Mouse (Mus musculus) forebrain, embryonic 11.5 days (tissue): Measurements from ENCODE around the gene Slc16a5. TPM values are rescaled to one million over a fixed set of nuclear protein-coding genes. Genes with fewer than 3 reads are reported as not detected.
A peak's percentile ranks its signal among the peaks of the same experiment; 100 is the strongest.
"Not testable (repeated sequence)": the region's sequence is repeated elsewhere in the genome, so short reads cannot be mapped to it uniquely, and the experiment has no call there.

Source experiments
- ATAC-seq: fragments of 200-750 bp; cut with Nextera tagmentation; replicated peaks from 2 replicates; pipeline ENCODE4 v1.8.0; 2017; ENCODE audit warnings: moderate TSS enrichment; ENCODE audit not compliant: low FRiP score
- DNase-seq: peaks from one replicate; pipeline ENCODE4 v3.0.0-alpha.2; 2017; ENCODE audit warnings: low spot score
- H3K27ac ChIP-seq: fragments of 300-500 bp; sonication (generic); 2 replicates; pipeline ENCODE4 v1.5.1; 2014; ENCODE audit warnings: low read depth, low read length
- H3K27me3 ChIP-seq: fragments of 300-500 bp; sonication (generic); 2 replicates; pipeline ENCODE4 v1.6.1; 2014; ENCODE audit warnings: mild to moderate bottlenecking, low read length, mixed read lengths; ENCODE audit not compliant: control insufficient read depth, insufficient read depth
- H3K36me3 ChIP-seq: fragments of 300-500 bp; sonication (generic); 2 replicates; pipeline ENCODE4 v1.6.1; 2014; ENCODE audit warnings: mild to moderate bottlenecking, low read length, moderate library complexity, mixed read lengths; ENCODE audit not compliant: control insufficient read depth, insufficient read depth
- H3K4me1 ChIP-seq: fragments of 300-500 bp; sonication (generic); replicated peaks from 2 replicates; pipeline ENCODE4 v1.6.1; 2014; ENCODE audit warnings: low read length, mixed read lengths; ENCODE audit not compliant: control insufficient read depth, insufficient read depth
- H3K4me2 ChIP-seq: fragments of 300-500 bp; sonication (generic); 2 replicates; pipeline ENCODE4 v1.6.1; 2014; ENCODE audit warnings: low read depth, mild to moderate bottlenecking, low read length, moderate library complexity, mixed read lengths; ENCODE audit not compliant: severe bottlenecking
- H3K4me3 ChIP-seq: fragments of 300-500 bp; sonication (generic); 2 replicates; pipeline ENCODE4 v1.5.1; 2014; ENCODE audit warnings: low read depth, low read length
- H3K9ac ChIP-seq: fragments of 300-500 bp; sonication (generic); 2 replicates; pipeline ENCODE4 v1.6.1; 2014; ENCODE audit warnings: low read length
- H3K9me3 ChIP-seq: fragments of 300-500 bp; sonication (generic); 2 replicates; pipeline ENCODE4 v1.6.1; 2016; ENCODE audit warnings: low read length, mixed read lengths; ENCODE audit not compliant: control insufficient read depth
- WGBS: fragments of 180-500 bp; shearing (Covaris S2); extraction: QIAGEN DNeasy Blood & Tissue Kit; methylation state at CpG from one replicate; pipeline ENCODE4 v1.1.7; 2014; 5-methylcytosine and 5-hydroxymethylcytosine counted together
- polyA plus RNA-seq: library from polyadenylated mRNA; unstranded; fragments of >200 nt; fragmentation: Nextera tagmentation; extraction: Ambion mirVana; gene quantifications from 2 replicates; pipeline ENCODE4 v1.2.1, GENCODE M21; 2014

The Slc16a5 gene
- polyA plus RNA-seq, 1 experiment from 2014 or later: 0.16 TPM

DNA sequence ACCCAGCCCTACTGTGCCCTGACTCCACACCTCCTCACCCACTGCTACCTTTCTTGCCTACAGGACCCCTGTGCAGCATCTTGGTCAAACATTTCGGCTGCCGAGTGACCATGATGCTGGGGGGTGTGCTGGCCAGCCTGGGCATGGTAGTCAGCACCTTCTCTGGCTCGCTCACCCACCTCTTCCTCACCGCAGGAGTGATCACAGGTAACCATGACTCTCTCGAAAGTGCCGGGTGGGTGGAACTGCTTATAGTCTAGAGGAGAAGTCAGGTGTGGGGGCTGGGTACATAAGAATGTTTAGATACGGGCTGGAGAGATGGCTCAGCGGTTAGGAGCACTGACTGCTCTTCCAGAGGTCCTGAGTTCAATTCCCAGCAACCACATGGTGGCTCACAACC, 2.6 kb downstream of the Slc16a5 start:
- Histone ChIP-seq H3K4me3 (no peak overlapping the region), H3K4me1 (no peaks in the 10 kb centered on the region), H3K27me3 (no peaks in the 10 kb centered on the region), H3K9me3 (no peaks in the 10 kb centered on the region), H3K27ac (no peak overlapping the region), H3K9ac (no peak overlapping the region), H3K36me3 (no peaks in the 10 kb centered on the region), H3K4me2 (no peak overlapping the region)
- DNase-seq (no peak), ATAC-seq (no peak)
- WGBS: 90% methylated on average over 8 of the region's 8 CpGs

DNA sequence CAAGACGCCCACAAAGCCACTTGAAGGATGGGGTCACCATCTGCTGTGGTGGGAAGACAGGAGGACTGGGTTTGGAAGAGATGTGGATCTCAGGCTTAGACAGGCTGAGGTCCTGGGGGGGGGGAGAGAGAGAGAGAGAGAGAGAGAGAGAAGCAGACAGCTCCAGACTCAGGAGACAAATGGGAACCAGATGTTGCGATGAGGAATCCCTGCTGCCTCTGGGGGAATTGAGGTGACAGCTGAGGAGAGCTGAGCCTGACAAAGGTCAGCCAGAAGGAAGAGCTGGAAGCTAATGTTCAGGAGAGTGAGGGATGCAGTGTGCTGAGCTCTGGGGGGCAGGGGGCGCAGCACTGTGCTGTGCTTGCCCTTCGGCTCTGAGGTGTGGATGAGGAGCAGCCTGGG, 4.9 kb downstream of the Slc16a5 start:
- no peak overlapping the region for H3K27ac ChIP-seq
- no peak overlapping the region for H3K4me3 ChIP-seq
- WGBS: 58% methylated on average over 4 of the region's 4 CpGs
- H3K9ac ChIP-seq: no peak overlapping the region
- no peaks in the 10 kb centered on the region for H3K36me3 ChIP-seq
- no peak for ATAC-seq
- DNase-seq: no peak
- no peaks in the 10 kb centered on the region for H3K9me3 ChIP-seq
- no peak overlapping the region for H3K4me2 ChIP-seq
- no peaks in the 10 kb centered on the region for H3K4me1 ChIP-seq
- H3K27me3 ChIP-seq: no peaks in the 10 kb centered on the region

DNA sequence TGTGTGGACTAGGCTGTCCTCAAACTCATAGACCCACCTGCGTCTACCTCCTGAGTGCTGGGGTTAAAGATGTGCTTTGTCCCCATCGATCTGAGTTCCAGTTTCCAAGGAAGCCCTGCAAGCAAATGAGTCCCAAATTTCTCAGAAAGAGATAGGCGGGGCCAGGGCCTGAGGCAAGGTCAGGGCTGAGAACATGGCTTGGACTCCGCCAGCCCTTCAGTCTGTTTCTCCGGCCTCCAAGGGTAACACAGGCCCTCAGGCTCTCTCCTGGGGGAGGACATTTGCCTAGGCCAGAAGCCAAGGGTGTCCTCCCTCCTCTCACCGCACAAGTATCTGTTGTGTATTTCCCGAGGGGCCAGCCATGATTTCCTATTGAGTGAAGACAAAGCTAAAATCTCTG, 9.9 kb downstream of the Slc16a5 start:
- no peak for ATAC-seq
- H3K4me3 ChIP-seq: no peak overlapping the region
- no peak overlapping the region for H3K4me2 ChIP-seq
- H3K9ac ChIP-seq: no peak overlapping the region
- no peaks in the 10 kb centered on the region for H3K36me3 ChIP-seq
- H3K27me3 ChIP-seq: no peaks in the 10 kb centered on the region
- DNase-seq: no peak
- peaks cover 6% of the 10 kb centered on the region; the same call in 1 of the 2 replicates for H3K4me1 ChIP-seq
- no peak overlapping the region for H3K27ac ChIP-seq
- H3K9me3 ChIP-seq: no peaks in the 10 kb centered on the region
- WGBS: 89% methylated on average over 7 of the region's 7 CpGs

DNA sequence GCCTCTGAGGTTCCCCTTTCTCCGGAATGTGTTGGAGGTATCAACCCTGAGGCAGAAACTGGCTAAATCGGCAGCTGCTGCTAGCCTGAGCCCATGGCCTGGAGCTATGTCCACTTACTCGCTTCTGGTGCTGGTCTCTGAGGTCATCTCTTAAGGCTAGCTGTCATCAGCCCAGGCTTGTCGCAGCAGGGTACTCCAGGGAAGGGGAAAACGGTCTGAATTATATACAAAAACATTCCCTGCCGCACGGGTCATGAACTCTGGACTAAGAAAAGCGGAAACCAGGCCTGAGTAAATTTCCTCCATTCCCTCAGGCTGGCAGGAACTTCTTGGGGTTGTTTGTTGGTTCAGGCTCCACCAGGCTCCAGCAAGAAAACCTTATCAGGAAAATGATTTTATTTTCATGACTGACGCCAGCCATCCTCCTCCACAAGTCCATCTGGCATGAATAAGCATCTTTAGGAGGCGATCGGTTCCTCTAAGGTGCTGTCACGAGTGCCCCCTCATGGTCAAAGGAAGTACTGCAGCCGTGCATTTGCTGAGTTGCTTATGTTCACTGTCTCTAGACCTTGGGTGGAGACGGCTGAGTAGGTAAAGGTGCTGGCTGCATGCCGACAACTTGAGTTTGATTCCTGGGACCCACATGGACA, 11.5 kb downstream of the Slc16a5 start:
- DNase-seq (peak; percentile 97), ATAC-seq (no peak; the same call in 1 of the 2 replicates)
- H3K27me3 ChIP-seq: no peaks in the 10 kb centered on the region
- peaks cover 6% of the 10 kb centered on the region; the same call in 1 of the 2 replicates for H3K4me1 ChIP-seq
- H3K9me3 ChIP-seq: no peaks in the 10 kb centered on the region
- H3K27ac ChIP-seq: no peak overlapping the region
- no peak overlapping the region for H3K9ac ChIP-seq
- no peaks in the 10 kb centered on the region for H3K36me3 ChIP-seq
- H3K4me3 ChIP-seq: no peak overlapping the region
- no peak overlapping the region for H3K4me2 ChIP-seq
- 24% methylated on average over 15 of the region's 15 CpGs for WGBS

DNA sequence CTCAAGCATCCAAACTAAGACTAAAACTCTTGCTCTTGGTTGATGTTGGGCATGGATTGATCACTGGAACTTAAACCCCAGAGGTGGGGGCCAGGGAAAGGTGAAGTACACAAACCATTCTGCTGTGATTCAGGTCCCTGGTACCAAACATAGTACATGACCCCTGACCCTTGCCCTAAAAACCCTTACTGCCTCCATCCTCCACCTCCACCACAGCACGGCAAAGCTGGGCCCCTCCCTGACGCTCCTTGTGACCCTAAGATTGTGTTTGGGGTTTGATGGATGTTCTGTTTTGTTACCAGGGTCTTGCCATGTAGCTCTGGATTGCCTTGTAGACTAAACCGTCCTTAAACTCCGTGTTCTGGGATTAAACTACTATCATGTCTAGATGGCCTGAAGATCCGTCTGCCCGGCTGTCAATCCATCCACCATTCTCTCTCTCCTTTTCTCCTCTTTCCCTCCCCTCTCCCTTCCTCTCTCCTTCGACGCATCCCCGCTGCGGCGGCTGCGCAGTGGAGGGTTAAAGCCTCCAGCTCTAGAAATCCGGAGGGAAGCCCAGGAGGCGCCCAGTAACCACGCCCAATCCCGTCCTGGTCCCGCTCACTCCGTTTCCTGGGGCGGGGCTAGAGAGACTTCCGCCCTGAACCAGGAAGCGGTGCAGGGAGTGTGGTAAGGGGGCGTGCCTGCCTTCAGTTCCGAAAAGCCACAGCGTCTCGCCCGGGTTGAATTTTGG, 12.9 kb downstream of the Slc16a5 start, which contains the start of gene Armc7:
Gene Armc7, plus strand, starts transcription at position 643 of the 733 bp plus-strand sequence.
- Histone ChIP-seq H3K27me3 (no peaks in the 10 kb centered on the region), H3K4me1 (peaks cover 6% of the 10 kb centered on the region; the same call in 1 of the 2 replicates), H3K36me3 (no peaks in the 10 kb centered on the region), H3K27ac (peak within 1 kb of the TSS; percentile 73; the same call in 1 of the 2 replicates), H3K9ac (peak within 1 kb of the TSS; percentile 73), H3K4me3 (peak within 1 kb of the TSS; percentile 58), H3K4me2 (peak within 1 kb of the TSS; percentile 82), H3K9me3 (no peaks in the 10 kb centered on the region)
- DNase-seq: peak; percentile 95
- under 1% methylated on average over 26 of the region's 26 CpGs for WGBS
- ATAC-seq: peak; percentile 95

DNA sequence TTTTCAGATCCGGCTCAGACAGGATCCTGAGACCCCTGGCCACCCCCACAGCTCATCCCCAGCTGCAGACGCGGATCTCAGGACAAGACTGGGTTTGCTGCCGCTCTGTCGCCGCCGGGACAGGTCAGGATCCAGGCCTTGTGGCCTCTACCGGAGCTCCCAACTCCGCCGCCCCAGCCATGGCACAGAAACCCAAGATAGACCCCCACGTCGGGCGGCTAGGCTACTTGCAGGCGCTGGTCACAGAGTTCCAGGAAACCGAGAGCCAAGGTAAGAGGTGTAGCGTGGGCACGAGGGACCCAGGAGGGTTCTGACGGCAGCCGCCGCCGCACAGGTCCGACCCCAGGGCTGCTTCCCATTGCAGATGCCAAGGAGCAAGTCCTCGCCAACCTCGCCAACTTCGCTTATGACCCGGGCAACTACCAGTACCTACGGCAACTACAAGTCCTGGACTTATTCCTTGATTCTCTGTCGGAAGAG, 13.5 kb downstream of the Slc16a5 start:
- peak overlapping the region; percentile 58 for H3K4me3 ChIP-seq
- H3K4me1 ChIP-seq: peaks cover 6% of the 10 kb centered on the region; the same call in 1 of the 2 replicates
- no peaks in the 10 kb centered on the region for H3K36me3 ChIP-seq
- WGBS: 6% methylated on average over 28 of the region's 28 CpGs
- H3K9me3 ChIP-seq: no peaks in the 10 kb centered on the region
- peak overlapping the region; percentile 73 for H3K9ac ChIP-seq
- DNase-seq (no peak), ATAC-seq (no peak)
- H3K27me3 ChIP-seq: no peaks in the 10 kb centered on the region
- no peak overlapping the region for H3K27ac ChIP-seq
- H3K4me2 ChIP-seq: peak overlapping the region; percentile 82

DNA sequence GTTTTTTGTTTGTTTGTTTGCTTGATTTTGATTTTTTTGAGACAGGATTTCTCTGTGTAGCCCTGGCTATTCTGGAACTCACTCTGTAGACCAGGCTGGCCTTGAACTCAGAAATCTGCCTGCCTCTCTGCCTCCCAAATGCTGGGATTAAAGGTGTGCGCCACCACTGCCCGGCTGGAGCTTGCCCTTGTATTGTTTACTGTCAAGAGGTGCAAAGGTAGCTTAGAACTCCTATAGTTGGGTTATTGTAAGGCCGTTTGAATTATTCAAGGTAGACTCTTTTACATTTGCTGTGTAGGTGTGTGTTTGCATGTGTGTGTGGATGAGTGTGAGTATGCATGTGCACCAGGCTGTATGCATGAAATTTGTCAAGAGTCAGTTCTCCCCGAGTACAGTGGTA, 14.4 kb downstream of the Slc16a5 start:
- H3K4me2 ChIP-seq, ATAC-seq, H3K9me3 ChIP-seq, H3K27me3 ChIP-seq, H3K9ac ChIP-seq, H3K4me1 ChIP-seq, H3K4me3 ChIP-seq, H3K27ac ChIP-seq, H3K36me3 ChIP-seq, DNase-seq: not testable (repeated sequence)
- WGBS: 79% methylated on average over 4 of the region's 4 CpGs

DNA sequence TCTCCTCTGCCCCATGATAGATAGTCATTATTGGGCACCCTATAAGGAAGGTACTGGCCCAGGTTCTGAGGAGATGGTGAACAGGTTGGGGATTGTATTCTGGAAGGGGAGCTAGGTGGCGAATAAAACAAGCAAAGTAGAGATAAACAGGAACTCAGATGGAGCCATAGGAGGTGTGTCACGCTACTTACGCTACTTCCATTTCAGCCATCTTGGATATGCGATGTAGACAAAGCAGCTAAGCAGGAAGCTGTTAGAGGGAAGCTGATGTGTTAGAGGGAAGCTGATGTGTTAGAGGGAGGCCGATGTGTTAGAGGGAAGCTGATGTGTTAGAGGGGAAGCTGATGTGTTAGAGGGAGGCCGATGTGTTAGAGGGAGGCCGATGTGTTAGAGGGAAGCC, 15.1 kb downstream of the Slc16a5 start:
- not testable (repeated sequence) for DNase-seq

More for the DNA sequence above, 15.1 kb downstream of the Slc16a5 start:
- H3K4me3 ChIP-seq, H3K27me3 ChIP-seq, H3K4me1 ChIP-seq, H3K36me3 ChIP-seq, H3K4me2 ChIP-seq, H3K9me3 ChIP-seq, H3K27ac ChIP-seq, H3K9ac ChIP-seq, ATAC-seq: not testable (repeated sequence)
- 86% methylated on average over 7 of the region's 7 CpGs for WGBS
